Mouse (Mus musculus): ENCODE measurements around the gene Rarres1. TPM values are rescaled to one million over a fixed set of nuclear protein-coding genes. Genes with fewer than 3 reads are reported as not detected.

The Rarres1 gene
- 9.8 and 14.1 TPM in 2 replicates for polyA plus RNA-seq (2015; fragmentation: Nextera tagmentation; extraction: Ambion mirVana)

DNA sequence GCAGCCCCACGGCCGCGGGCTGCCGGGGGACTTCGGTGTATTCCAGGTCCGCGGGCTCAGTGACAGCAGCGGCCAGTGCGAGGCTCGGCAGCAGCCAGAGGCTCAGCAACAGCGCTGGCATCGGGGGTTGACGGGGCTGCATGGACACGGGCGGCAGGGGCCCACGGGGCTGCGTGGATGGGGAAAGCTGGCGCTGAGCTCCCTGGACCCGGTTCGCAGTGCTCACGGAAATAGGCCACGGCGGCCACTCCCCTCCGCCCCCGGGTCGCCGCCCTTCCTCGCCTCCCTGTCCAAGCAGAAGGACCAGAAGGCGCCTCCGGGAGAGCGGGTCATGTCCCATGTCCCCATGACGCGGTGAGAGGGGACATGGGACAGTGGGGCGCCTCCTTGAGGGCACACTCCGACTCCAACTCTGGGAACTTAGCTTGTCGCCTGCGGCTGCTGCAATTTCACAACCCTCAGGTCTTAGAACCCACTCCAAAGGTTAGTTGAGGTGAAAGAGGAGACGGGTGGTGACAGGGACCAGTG, at the start of gene Rarres1:
Rarres1 (minus strand) TSS at position 250 of the 528 bp plus-strand sequence.
- Histone ChIP-seq H3K4me3 (peak within 1 kb of the TSS; percentile 58), H3K4me1 (peaks cover 10% of the 10 kb centered on the region; the same call in 1 of the 2 replicates), H3K36me3 (no peaks in the 10 kb centered on the region), H3K4me2 (peak within 1 kb of the TSS; percentile 99), H3K9ac (peak within 1 kb of the TSS; percentile 44), H3K9me3 (no peaks in the 10 kb centered on the region), H3K27me3 (peaks cover 35% of the 10 kb centered on the region), H3K27ac (no peak within 1 kb of the TSS)
- 2% methylated on average over 36 of the region's 38 CpGs for WGBS
- ATAC-seq (ENCODE audit: insufficient number of reproducible peaks, low FRiP score, low TSS enrichment, low read depth), result no peak

DNA sequence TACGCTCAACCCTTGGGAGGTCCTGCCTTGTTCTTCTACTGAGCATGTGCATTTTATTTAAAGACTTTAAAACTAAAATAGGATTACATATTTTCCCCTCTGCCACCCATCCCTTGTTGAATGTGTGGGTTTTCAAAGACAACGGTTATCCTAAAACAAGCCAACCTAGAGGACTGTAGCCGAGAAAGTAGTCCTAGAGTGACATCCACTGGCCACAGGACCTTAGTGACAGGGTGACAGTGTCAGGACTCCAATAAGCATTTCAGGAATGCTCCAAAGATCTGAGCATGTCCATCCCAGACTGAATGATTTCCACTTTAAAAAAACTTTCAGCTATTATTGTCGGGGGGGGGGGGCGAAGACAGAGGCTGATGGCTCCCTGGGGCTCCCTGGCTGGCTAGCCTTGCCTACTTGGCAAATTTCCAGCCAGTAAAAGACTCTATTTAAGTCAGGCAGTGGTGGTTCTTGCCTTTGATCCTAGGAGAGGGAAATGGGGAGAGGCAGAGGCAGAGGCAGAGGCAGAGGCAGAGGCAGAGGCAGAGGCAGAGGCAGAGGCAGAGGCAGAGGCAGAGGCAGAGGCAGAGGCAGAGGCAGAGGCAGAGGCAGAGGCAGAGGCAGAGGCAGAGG, 49.5 kb upstream of the Rarres1 start:
- Histone ChIP-seq H3K4me2 (no peak overlapping the region), H3K9me3 (no peaks in the 10 kb centered on the region), H3K36me3 (no peaks in the 10 kb centered on the region), H3K4me3 (no peak overlapping the region), H3K9ac (no peak overlapping the region), H3K27me3 (no peaks in the 10 kb centered on the region), H3K4me1 (peaks cover 3% of the 10 kb centered on the region; the same call in 1 of the 2 replicates), H3K27ac (no peak overlapping the region)
- no peak for ATAC-seq (ENCODE audit: insufficient number of reproducible peaks, low FRiP score, low TSS enrichment, low read depth)
- 42% methylated on average over 5 of the region's 5 CpGs for WGBS

DNA sequence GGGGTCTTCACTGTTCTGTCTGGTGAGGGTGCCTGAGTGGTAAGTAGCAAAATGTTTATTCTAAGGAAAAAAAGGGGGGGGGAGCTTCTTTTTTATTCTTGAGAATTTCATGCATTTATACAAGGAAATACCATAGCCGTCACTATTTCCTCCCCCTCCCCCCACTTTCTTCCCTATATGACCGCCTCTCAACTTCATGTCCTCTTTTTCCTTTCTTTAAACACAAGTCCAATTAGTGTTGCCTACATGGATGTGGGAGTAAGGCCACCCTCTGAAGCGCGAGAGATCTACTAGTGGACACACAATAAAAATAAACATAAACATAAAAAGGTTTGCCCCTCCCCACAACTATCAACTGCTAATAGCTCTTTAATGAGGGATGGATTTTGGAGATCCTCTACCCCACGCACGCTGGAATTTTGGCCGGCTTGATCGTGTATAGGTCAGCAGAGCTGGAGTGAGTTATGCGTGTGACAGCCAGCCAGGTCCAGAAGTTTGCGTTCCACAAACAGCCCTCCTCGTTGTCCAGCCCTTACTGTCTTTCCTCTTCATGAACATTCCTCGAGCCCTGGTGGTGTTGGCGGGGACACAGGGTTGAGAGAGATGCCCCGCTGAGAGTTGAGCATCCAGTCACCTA, 42.5 kb upstream of the Rarres1 start:
- H3K36me3 ChIP-seq, result no peaks in the 10 kb centered on the region
- ATAC-seq (ENCODE audit: insufficient number of reproducible peaks, low FRiP score, low TSS enrichment, low read depth), result no peak
- H3K4me2 ChIP-seq, result no peak overlapping the region
- no peaks in the 10 kb centered on the region for H3K9me3 ChIP-seq
- 0 out of 2 replicates have a peak, but pooled peaks cover 3% of the 10 kb centered on the region for H3K4me1 ChIP-seq
- 70% methylated on average over 14 of the region's 14 CpGs for WGBS
- no peak overlapping the region for H3K27ac ChIP-seq
- H3K27me3 ChIP-seq, result no peaks in the 10 kb centered on the region
- no peak overlapping the region for H3K9ac ChIP-seq
- H3K4me3 ChIP-seq, result no peak overlapping the region

DNA sequence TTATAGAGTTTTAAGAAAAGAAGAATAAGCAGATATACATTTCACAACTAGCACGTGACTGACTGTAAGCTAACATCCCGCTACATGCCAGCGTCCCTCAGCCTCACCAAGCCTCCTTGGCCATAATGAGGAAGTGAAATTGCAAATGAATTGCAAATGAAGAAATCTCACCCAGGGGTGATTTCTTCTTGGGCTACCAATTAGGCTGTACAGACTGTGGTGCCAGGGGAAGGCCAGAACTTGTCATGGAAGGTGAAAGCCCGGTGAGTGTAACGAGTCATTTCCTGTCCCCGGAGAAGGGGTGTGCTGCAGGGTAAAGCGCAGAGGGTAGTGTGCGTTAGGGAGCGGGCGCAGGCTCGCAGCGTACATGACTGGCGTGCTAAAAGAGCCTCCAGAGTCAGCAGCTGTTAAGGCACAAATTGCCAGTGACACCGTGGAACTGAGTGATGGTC, 41.9 kb upstream of the Rarres1 start:
- no peaks in the 10 kb centered on the region for H3K36me3 ChIP-seq
- no peaks in the 10 kb centered on the region for H3K9me3 ChIP-seq
- 0 out of 2 replicates have a peak, but pooled peaks cover 3% of the 10 kb centered on the region for H3K4me1 ChIP-seq
- WGBS, result 26% methylated on average over 14 of the region's 14 CpGs
- no peak overlapping the region for H3K9ac ChIP-seq
- ATAC-seq (ENCODE audit: insufficient number of reproducible peaks, low FRiP score, low TSS enrichment, low read depth), result no peak
- H3K27ac ChIP-seq, result no peak overlapping the region
- no peak overlapping the region for H3K4me3 ChIP-seq
- no peaks in the 10 kb centered on the region for H3K27me3 ChIP-seq
- peak overlapping the region; percentile 27 for H3K4me2 ChIP-seq

DNA sequence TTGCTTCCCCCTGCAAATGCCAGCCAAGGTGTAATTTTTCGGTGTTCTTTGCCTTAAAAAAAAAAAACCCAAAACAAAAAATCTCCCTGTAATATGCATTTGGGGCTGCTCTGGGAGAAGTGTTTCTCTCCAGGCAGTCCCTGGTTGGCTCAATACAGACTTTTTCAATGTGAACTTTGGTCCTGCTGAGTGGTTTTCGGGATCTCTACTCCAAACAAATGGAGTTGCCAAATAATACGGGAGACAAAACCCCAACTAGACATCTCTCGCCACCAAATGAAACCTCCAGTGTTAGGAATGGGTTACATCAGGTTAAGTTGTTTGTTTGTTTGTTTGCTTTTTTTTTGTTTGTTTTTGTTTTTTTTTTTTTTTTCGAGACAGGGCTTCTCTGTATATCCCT, 39.9 kb upstream of the Rarres1 start:
- Histone ChIP-seq H3K36me3 (no peaks in the 10 kb centered on the region), H3K4me1 (0 out of 2 replicates have a peak, but pooled peaks cover 3% of the 10 kb centered on the region), H3K4me3 (no peak overlapping the region), H3K27ac (no peak overlapping the region), H3K27me3 (no peaks in the 10 kb centered on the region), H3K9ac (no peak overlapping the region), H3K4me2 (no peak overlapping the region), H3K9me3 (no peaks in the 10 kb centered on the region)
- WGBS, result 76% methylated on average over 5 of the region's 5 CpGs
- ATAC-seq (ENCODE audit: insufficient number of reproducible peaks, low FRiP score, low TSS enrichment, low read depth), result no peak

DNA sequence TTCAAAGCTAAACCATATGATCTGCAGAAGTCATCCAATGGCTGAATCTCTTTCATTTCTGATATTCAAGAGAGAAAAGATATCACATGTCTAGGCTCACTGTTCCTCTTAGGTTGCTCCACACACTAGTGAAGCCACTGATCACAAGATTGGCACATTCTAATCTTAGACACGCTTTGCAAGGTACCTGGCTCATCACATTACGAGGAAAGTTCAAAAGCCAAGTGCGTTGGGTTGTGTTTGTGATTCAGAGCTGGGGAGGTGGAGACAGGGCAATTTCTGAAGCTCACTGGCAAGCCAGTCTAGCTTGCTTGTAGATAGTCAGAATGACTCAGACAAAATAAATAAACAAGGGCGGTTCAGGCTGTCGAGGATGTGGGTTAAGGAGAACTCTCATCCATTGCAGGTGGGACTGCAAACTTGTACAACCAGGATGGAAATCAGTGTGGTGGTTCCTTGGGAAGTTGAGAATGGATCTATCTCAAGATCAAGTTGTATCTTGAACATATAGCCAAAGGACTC, 38.7 kb upstream of the Rarres1 start:
- Histone ChIP-seq H3K4me3 (no peak overlapping the region), H3K27ac (no peak overlapping the region), H3K4me2 (no peak overlapping the region), H3K36me3 (no peaks in the 10 kb centered on the region), H3K9ac (no peak overlapping the region), H3K27me3 (no peaks in the 10 kb centered on the region), H3K4me1 (0 out of 2 replicates have a peak, but pooled peaks cover 3% of the 10 kb centered on the region), H3K9me3 (no peaks in the 10 kb centered on the region)
- WGBS, result 84% methylated on average over 5 of the region's 5 CpGs
- ATAC-seq (ENCODE audit: insufficient number of reproducible peaks, low FRiP score, low TSS enrichment, low read depth), result no peak

DNA sequence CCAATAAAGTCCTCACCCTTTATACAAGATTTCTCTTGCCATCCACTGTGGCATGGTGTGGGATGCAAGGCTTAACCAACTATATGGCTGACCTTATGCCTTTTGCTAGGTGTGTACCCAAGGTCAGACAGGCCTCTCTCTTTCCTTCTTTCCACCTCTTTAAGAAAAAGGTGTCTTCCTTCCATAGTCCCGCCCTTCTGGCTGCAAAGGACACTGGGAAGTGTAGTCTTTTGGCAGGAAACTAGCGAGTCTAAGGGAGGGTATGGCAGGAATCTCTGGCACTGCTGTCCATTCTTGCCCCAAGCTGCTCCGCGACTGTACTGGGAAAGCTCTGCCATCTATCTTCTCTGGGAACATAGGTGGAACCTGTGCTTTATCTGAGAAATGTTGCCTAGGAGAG, 38.0 kb upstream of the Rarres1 start:
- Histone ChIP-seq H3K4me1 (0 out of 2 replicates have a peak, but pooled peaks cover 3% of the 10 kb centered on the region), H3K4me2 (0 out of 2 replicates have a peak overlapping the region, but pooled peaks have one; percentile 10), H3K27me3 (no peaks in the 10 kb centered on the region), H3K36me3 (no peaks in the 10 kb centered on the region), H3K4me3 (no peak overlapping the region; the same call in 1 of the 2 replicates), H3K9ac (no peak overlapping the region), H3K9me3 (no peaks in the 10 kb centered on the region), H3K27ac (no peak overlapping the region)
- no peak for ATAC-seq (ENCODE audit: insufficient number of reproducible peaks, low FRiP score, low TSS enrichment, low read depth)
- whole genome bisulfite sequencing, result 39% methylated on average over 4 of the region's 4 CpGs

DNA sequence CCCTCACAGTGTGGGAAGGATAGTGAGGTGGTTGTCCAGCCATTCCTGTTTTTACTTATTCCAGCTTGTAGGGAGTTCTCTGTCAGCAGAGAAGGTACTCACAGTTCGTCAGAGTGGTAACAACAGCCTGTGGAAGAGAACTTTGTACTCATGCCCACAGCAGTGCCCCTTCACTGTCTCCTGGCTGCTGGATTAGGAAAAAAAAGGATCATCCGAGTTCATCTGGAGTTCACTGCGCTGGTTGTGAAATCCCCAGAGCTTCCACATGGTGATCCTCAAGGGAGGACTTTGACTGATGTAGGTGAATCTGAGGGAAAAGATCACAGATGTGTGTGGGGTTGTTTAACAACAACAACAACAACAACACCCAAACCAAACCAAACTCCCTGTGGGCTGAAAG, 35.9 kb upstream of the Rarres1 start:
- H3K27ac ChIP-seq, result no peak overlapping the region
- 70% methylated on average over 3 of the region's 3 CpGs for WGBS
- ATAC-seq (ENCODE audit: insufficient number of reproducible peaks, low FRiP score, low TSS enrichment, low read depth), result no peak
- no peaks in the 10 kb centered on the region for H3K9me3 ChIP-seq
- no peak overlapping the region for H3K4me3 ChIP-seq
- H3K4me1 ChIP-seq, result no peaks in the 10 kb centered on the region
- H3K4me2 ChIP-seq, result no peak overlapping the region
- H3K9ac ChIP-seq, result no peak overlapping the region
- no peaks in the 10 kb centered on the region for H3K27me3 ChIP-seq
- H3K36me3 ChIP-seq, result no peaks in the 10 kb centered on the region

DNA sequence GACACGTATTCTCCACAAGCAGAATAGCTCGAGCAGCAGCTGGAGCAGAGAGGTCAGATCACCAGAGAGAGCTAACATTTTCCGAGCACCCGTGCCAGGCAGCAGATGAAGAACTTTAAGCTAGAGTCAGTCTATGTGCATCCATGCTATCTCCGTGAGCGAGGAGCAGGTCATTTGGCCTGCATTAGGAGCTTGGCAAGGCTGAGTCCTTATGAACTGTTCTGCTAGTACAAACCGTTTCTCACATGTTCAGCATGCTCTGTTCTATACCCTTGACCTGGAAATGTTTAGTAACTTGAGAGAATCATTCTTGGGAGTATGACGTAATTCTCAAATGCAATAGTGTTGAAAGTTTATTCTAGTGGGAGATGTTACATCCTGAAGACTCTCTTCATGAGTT, 28.3 kb upstream of the Rarres1 start:
- H3K27ac ChIP-seq, result no peak overlapping the region

DNA sequence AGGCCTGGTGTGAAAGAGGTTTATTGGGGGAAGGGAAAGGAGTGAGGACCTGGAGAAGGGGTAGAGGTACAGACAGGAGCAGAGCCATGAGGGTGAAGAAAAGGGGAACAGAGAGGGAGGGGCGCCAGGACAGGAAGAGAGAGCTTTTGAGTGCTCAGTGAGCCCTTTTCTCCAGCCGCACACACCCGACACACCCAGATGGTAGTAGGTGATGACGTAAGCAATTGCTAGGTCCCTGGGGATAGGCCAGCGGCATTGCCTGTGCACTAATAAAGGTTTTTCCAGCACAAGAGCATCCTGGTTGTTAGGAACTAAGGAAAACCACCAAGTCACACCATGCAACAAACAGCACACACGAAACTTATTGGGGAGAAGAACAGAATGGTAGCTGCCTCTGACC, 9.4 kb upstream of the Rarres1 start:
- Histone ChIP-seq H3K4me2 (no peak overlapping the region), H3K36me3 (no peaks in the 10 kb centered on the region), H3K9me3 (no peaks in the 10 kb centered on the region), H3K4me3 (no peak overlapping the region), H3K27me3 (no peaks in the 10 kb centered on the region), H3K9ac (no peak overlapping the region), H3K4me1 (0 out of 2 replicates have a peak, but pooled peaks cover 4% of the 10 kb centered on the region), H3K27ac (no peak overlapping the region)
- no peak for ATAC-seq (ENCODE audit: insufficient number of reproducible peaks, low FRiP score, low TSS enrichment, low read depth)
- 53% methylated on average over 6 of the region's 6 CpGs for WGBS

More for the DNA sequence above, 28.3 kb upstream of the Rarres1 start:
- no peak for ATAC-seq (ENCODE audit: insufficient number of reproducible peaks, low FRiP score, low TSS enrichment, low read depth)
- no peak overlapping the region for H3K9ac ChIP-seq
- no peaks in the 10 kb centered on the region for H3K36me3 ChIP-seq
- no peaks in the 10 kb centered on the region for H3K4me1 ChIP-seq
- no peak overlapping the region for H3K4me3 ChIP-seq
- H3K9me3 ChIP-seq, result no peaks in the 10 kb centered on the region
- 77% methylated on average over 8 of the region's 8 CpGs for whole genome bisulfite sequencing
- no peak overlapping the region for H3K4me2 ChIP-seq
- no peaks in the 10 kb centered on the region for H3K27me3 ChIP-seq

DNA sequence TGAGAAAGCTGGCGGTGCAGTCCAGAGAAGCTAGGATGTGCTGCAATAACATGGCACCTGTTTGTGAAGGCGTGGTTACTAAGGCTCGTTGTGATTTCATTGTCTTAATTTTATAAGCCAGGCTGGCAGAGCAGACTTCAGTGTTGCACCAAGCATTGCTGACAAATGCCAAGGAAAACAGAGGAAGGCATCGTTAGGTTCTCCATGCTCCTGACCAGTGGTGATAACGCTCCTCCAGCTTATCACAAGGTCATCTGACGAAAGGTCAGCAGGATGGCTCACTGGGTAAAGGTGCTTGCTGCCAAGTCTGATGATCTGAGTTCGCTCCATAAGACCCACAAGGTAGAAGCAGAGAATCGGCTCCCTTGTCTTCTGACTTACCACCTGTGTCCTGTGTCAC, 7.4 kb upstream of the Rarres1 start:
- H3K27me3 ChIP-seq, result peaks cover 5% of the 10 kb centered on the region; the same call in 1 of the 2 replicates
- no peak overlapping the region for H3K9ac ChIP-seq
- H3K9me3 ChIP-seq, result no peaks in the 10 kb centered on the region
- no peak overlapping the region for H3K27ac ChIP-seq
- no peak overlapping the region for H3K4me3 ChIP-seq
- ATAC-seq (ENCODE audit: insufficient number of reproducible peaks, low FRiP score, low TSS enrichment, low read depth), result no peak
- no peak overlapping the region for H3K4me2 ChIP-seq
- WGBS, result 82% methylated on average over 8 of the region's 8 CpGs
- H3K36me3 ChIP-seq, result no peaks in the 10 kb centered on the region
- H3K4me1 ChIP-seq, result 0 out of 2 replicates have a peak, but pooled peaks cover 4% of the 10 kb centered on the region

Data from limb, embryonic 15.5 days (tissue).